Mouse (Mus musculus) C2C12 (cell line): ENCODE data around the gene Stbd1. TPM values are rescaled to one million over a fixed set of nuclear protein-coding genes. Genes with fewer than 3 reads are reported as not detected.

Experiments
- H3K27me3 ChIP-seq: one replicate; pipeline ENCODE4 v1.6.1; 2011; ENCODE audit not compliant: control insufficient read depth, insufficient read depth, insufficient read length
- H3K36me3 ChIP-seq: one replicate; pipeline ENCODE4 v1.6.1; 2011; ENCODE audit not compliant: control insufficient read depth, insufficient read depth
- H3K4me3 ChIP-seq: one replicate; pipeline ENCODE4 v1.5.1; 2011; ENCODE audit warnings: mild to moderate bottlenecking, control low read depth; ENCODE audit not compliant: poor library complexity, insufficient read depth, severe bottlenecking
- H3K79me2 ChIP-seq: one replicate; pipeline ENCODE4 v1.6.1; 2011; ENCODE audit not compliant: control insufficient read depth, insufficient read depth
- H3K79me3 ChIP-seq: one replicate; pipeline ENCODE4 v1.6.1; 2011; ENCODE audit warnings: low read depth, control low read depth
- H3ac ChIP-seq: one replicate; pipeline ENCODE3; 2011; ENCODE audit warnings: low read depth; ENCODE audit not compliant: control insufficient read depth, insufficient read length
- CEBPB ChIP-seq: IDR thresholded peaks from one replicate; pipeline ENCODE4 v1.6.1; 2011; ENCODE audit warnings: low read depth, mild to moderate bottlenecking, control low read depth, moderate library complexity
- CTCF ChIP-seq: IDR thresholded peaks from one replicate; pipeline ENCODE4 v1.5.1; 2011; ENCODE audit not compliant: control insufficient read depth, insufficient read depth, insufficient read length
- FOSL1 ChIP-seq: IDR thresholded peaks from one replicate; pipeline ENCODE4 v1.8.0; 2011; ENCODE audit warnings: mild to moderate bottlenecking, low read length; ENCODE audit not compliant: poor library complexity, insufficient read depth, severe bottlenecking
- MAX ChIP-seq: IDR thresholded peaks from one replicate; pipeline ENCODE4 v1.6.1; 2011; ENCODE audit warnings: mild to moderate bottlenecking, control low read depth
- MYOD1 ChIP-seq: IDR thresholded peaks from one replicate; pipeline ENCODE4 v1.6.1; 2011; ENCODE audit warnings: low read depth; ENCODE audit not compliant: control insufficient read depth, insufficient read length
- MYOG ChIP-seq: IDR thresholded peaks from one replicate; pipeline ENCODE4 v1.6.1; 2011; ENCODE audit not compliant: control insufficient read depth, insufficient read length; ENCODE audit errors: extremely low read depth
- USF1 ChIP-seq: IDR thresholded peaks from one replicate; pipeline ENCODE4 v1.6.1; 2011; ENCODE audit warnings: low read depth, mild to moderate bottlenecking, control low read depth, moderate library complexity
- polyA plus RNA-seq: library from polyadenylated mRNA; unstranded; fragments of >200 nt; fragmentation: generic; extraction: Trizol; gene quantifications from one replicate; pipeline ENCODE4 v1.2.1, GENCODE M21; 2012; ENCODE audit warnings: missing spikeins

Gene Stbd1
- polyA plus RNA-seq, 1 experiment, result 50.6 TPM

- H3K36me3 ChIP-seq, result no peaks in the 10 kb centered on the region
- H3K27me3 ChIP-seq, result peaks cover 14% of the 10 kb centered on the region
- no peak for TF ChIP-seq FOSL1
- no peak for TF ChIP-seq MAX
- TF ChIP-seq MYOD1, result no peak
- no peak for TF ChIP-seq MYOG
- H3ac ChIP-seq, result no peak overlapping the region
- no peaks in the 10 kb centered on the region for H3K79me3 ChIP-seq
- H3K4me3 ChIP-seq, result no peak overlapping the region
- no peaks in the 10 kb centered on the region for H3K79me2 ChIP-seq
These were observed 45.3 kb upstream of the Stbd1 start for GRCm38 (mm10) chr5:92557508-92557907.

GRCm38 (mm10) chr5:92560201-92560600 is 42.6 kb upstream of the Stbd1 start:
- H3K79me2 ChIP-seq, result no peaks in the 10 kb centered on the region
- peaks cover 18% of the 10 kb centered on the region for H3K27me3 ChIP-seq
- no peak overlapping the region for H3K4me3 ChIP-seq
- no peak overlapping the region for H3ac ChIP-seq
- TF ChIP-seq FOSL1 (no peak), MYOD1 (no peak), USF1 (no peak), MYOG (no peak), CTCF (no peak), MAX (no peak), CEBPB (no peak)
- no peaks in the 10 kb centered on the region for H3K79me3 ChIP-seq
- H3K36me3 ChIP-seq, result no peaks in the 10 kb centered on the region

GRCm38 (mm10) chr5:92562002-92562401 is 40.8 kb upstream of the Stbd1 start:
- no peak for TF ChIP-seq MYOD1
- TF ChIP-seq FOSL1, result no peak
- TF ChIP-seq USF1, result no peak
- TF ChIP-seq MAX, result no peak
- TF ChIP-seq CTCF, result no peak
- no peak for TF ChIP-seq CEBPB
- TF ChIP-seq MYOG, result no peak
- Histone ChIP-seq H3K4me3 (no peak overlapping the region), H3K79me3 (no peaks in the 10 kb centered on the region), H3K36me3 (no peaks in the 10 kb centered on the region), H3ac (no peak overlapping the region), H3K27me3 (peaks cover 22% of the 10 kb centered on the region), H3K79me2 (no peaks in the 10 kb centered on the region)

GRCm38 (mm10) chr5:92571232-92571631 is 31.6 kb upstream of the Stbd1 start:
- no peak for TF ChIP-seq MYOD1
- TF ChIP-seq MYOG, result no peak
- TF ChIP-seq FOSL1, result no peak
- no peak for TF ChIP-seq CTCF
- no peak for TF ChIP-seq CEBPB
- no peak for TF ChIP-seq USF1
- TF ChIP-seq MAX, result no peak
- Histone ChIP-seq H3K79me2 (no peaks in the 10 kb centered on the region), H3ac (no peak overlapping the region), H3K27me3 (peaks cover 3% of the 10 kb centered on the region), H3K4me3 (no peak overlapping the region), H3K36me3 (no peaks in the 10 kb centered on the region), H3K79me3 (no peaks in the 10 kb centered on the region)

- Histone ChIP-seq H3K36me3 (no peaks in the 10 kb centered on the region), H3K79me3 (no peaks in the 10 kb centered on the region), H3ac (no peak overlapping the region), H3K27me3 (peaks cover 3% of the 10 kb centered on the region), H3K4me3 (no peak overlapping the region), H3K79me2 (no peaks in the 10 kb centered on the region)
- TF ChIP-seq MAX (no peak), USF1 (no peak), MYOD1 (no peak), MYOG (no peak), FOSL1 (no peak), CEBPB (no peak), CTCF (no peak)
These were observed 23.3 kb upstream of the Stbd1 start for GRCm38 (mm10) chr5:92579559-92579958.

GRCm38 (mm10) chr5:92585932-92586331 is 16.9 kb upstream of the Stbd1 start:
- Histone ChIP-seq H3K36me3 (no peaks in the 10 kb centered on the region), H3K27me3 (peaks cover 3% of the 10 kb centered on the region), H3K79me2 (no peaks in the 10 kb centered on the region), H3K4me3 (no peak overlapping the region), H3ac (no peak overlapping the region), H3K79me3 (no peaks in the 10 kb centered on the region)
- TF ChIP-seq CEBPB (no peak), MAX (no peak), USF1 (no peak), CTCF (no peak), MYOG (no peak), FOSL1 (no peak), MYOD1 (no peak)
